Mouse (Mus musculus) monocyte, adult 59 days (primary cell): ENCODE measurements around the gene Cryab. TPM values are rescaled to one million over a fixed set of nuclear protein-coding genes. Genes with fewer than 3 reads are reported as not detected.

Source experiments
- total RNA-seq, 2 experiments: library from RNA; stranded (reverse); gene quantifications; one replicate each; pipeline ENCODE4 v1.2.4; 2023

Gene Cryab
- total RNA-seq: 1 to 10 TPM; 2.0 to 4.1 TPM

DNA sequence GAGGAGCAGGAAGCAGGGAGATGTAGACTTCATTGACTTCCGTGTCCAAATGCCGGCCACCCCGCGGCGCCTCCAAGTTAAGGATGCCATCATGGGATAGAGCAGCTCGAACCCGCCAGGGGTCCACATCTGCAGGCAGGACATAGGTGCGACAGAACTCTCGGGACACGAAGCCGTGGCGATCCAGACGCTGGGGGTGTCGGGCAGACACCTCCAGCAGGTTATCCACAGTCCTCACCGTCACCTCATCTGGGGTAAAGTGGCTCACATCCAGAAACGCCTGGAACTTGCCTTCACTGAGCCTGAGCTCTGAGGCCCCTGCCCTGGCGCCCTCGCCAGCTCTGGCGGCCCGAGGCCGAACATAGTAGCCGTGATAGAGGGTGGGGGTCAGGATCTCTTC lies at the start of gene Cryab:
Cryab (plus strand) TSS at position 3 of the 400 bp plus-strand sequence.

DNA sequence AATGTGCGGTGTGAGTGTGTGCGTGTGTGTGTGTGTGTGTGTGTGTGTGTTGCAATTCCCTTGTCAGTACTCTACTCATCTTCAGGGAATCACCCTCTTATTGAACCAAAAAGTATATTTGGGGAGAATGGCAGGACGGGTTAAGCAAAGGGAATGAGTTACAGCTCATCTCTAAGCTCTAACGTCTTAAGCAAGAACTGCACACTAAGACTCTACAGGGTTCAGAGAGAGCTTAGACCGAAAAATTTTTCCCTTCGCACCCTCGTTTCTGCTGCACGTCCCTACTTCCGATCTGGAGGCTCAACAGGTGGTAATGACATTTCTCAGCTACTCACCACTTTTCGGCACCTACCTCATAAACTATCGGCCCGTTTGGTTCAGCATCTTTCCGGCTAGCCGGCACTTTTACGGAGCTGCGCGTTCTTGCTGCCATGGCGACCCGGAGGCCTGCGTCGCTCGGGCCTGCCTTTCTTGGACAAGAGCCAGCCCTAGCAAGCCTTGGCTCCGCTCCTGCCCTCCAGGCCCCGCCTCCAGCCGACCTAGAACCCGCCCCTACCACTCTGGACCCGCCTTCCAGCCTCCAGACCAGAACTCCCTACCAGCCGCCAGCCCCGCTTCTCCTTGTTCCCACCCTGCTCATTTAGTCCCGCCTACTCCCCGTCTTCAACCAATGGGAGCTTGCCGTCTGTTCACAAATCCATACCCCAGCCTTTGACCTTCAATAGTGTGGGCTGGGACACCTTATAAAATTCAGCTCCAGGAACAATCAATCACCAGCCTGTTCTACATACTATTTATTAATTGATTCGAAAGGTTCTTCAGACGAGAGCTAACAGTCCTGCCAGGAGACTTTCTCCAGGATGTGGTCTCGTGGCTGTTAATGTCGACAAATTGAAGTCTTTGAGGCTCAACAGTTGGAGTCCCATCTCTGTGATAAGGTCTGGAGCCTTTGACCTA lies 11.9 kb upstream of the Cryab start, which contains the start of gene Dixdc1:
Dixdc1 (minus strand) TSS at position 604 of the 957 bp plus-strand sequence.

DNA sequence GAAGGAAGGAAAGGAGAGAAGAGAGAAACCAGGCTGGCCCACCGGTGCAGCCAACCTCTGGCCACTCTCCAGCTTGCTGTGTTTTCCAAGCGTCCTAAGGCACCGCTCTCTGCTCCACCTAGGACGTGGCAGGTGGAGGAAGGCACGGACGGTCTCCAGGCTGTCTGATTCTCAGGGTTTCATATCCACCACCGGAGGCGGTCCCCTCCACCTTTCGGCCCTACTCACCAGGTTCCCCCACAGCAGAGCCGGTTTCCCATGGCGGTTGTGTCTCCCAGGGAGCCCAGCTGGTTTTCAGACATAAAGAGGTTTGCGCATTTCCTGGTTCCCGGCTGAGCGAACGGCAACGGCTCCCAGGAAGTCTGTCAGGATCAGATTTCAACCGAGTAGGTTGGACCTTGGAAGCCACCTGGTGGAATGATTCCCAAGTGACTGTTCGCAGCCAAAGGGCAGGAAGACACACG lies 4.9 kb upstream of the Cryab start, which contains the start of gene 2310030G06Rik:
2310030G06Rik (minus strand) TSS at position 323 of the 464 bp plus-strand sequence.

DNA sequence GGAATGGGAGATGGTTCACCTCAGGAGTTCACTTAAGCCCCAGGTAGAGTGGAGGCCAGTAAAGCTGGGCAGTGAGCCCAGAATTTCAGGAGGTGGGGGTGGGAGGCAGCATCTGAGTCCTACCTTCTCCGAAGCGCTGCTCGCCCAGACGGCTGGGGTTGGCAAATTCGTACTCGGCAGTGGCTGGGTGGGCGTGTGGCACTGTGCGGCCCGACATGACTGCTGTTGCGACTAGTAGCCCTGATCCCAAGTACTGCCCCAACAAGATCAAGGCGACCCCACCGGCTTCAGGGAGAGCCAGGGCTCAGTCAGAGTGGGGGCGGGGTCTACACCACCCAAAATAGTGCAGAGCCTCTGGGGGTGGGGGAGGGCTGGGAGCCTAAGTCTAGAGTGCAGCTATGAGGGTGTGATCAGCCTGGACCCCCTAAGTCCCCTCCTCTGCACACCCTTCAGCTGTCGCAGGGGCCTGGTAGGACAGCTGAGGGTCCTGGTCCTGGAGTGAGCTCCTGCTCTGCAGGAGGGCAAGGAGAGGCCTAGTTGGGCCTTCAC lies 1.0 kb downstream of the Cryab start, which contains the start of gene Hspb2:
Hspb2 (minus strand) TSS at position 301 of the 549 bp plus-strand sequence.

DNA sequence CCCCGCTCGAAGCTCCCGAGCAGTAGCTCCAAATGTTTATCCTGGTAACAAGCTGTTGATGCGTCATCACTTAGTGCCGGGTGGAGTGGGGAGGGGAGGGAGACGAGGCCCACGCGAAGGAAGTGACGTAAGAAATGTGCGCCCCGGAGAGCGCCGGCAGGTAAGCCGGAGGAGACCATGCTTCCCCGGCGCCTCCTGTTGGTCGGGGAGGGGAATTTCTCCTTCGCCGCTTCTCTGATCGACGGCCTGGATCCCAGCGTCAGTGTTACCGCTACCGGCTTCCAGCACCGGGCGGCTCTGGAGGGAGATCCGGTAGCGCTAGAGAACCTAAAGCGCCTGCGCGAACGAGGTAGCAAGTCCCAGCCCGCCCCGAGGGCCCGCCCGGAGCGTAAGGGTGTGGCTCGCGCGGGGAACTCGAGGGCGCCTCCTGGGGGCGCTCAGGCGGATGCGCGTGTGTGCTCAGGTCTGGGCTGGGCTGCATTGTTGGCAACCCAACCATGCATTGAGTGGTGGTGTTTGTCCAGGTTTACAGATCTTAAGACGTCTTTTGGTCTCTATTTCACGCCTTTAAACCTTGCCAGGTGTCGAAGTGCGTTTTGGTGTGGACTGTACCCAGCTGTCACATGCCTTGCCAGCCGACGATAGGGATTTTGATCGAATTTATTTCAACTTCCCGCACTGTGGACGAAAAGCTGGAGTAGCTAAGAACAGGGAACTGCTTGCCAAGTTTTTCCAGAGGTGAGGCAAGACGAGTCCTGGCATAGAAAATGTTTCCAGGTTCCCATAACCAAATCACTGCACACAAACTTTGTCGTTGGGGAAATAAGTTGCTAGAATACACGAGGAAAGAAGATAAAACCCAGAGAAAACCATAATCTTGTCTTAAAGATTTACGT lies 17.2 kb downstream of the Cryab start, which contains the start of gene Fdxacb1:
Fdxacb1 (plus strand) TSS at position 130 of the 896 bp plus-strand sequence.

DNA sequence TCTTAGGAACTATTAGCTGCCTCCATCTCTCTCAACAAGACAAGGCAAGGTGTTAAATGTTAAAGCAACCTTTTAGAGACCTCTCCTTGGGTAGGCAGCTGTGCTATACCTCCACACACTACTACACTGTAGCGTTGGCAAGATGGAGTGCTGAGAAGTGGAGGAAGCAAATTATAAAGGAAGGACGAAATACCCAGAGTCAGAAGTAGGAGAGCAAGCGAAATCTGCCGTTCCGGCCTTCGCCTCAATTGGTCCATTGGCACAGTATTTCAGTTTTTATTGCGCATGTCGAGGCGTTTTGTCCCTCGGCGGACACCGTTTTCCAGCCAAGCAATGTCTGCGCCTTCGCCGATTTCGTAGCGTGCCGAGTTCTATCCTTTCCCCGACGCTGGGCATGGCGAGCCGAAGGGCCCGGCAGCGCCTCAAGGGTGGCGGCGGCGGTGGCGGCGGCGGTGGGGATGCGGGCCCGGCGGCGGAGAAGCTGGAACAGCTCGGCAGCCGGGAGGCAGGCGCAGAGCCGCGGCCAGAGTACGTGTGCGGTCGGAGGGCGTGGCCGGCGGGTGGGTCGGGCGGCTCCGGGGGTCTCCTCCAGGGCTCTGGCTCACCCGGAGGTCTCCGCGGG lies 24.0 kb downstream of the Cryab start, which contains the start of the genes Alg9 and 1110032A03Rik:
Alg9 (plus strand) TSS at position 29 of the 622 bp plus-strand sequence.
1110032A03Rik (minus strand) TSS at position 530 of the 622 bp plus-strand sequence.

Other genes with a start within 250 kb of the Cryab start
- 10 to 100 TPM; 46.4 to 59.4 TPM for gene Pts, start 222.6 kb upstream of the Cryab start, total RNA-seq
- gene Il18, start 196.5 kb upstream of the Cryab start, total RNA-seq: 10 to 100 TPM; 75.6 to 81.6 TPM
- 1 to 10 TPM; 7.6 to 8.3 TPM for gene Bco2, start 196.1 kb upstream of the Cryab start, total RNA-seq
- not detected for gene Tex12, start 190.0 kb upstream of the Cryab start, total RNA-seq
- 10 to 100 TPM; 70.1 to 82.1 TPM for gene Sdhd, start 147.5 kb upstream of the Cryab start, total RNA-seq
- gene Timm8b, start 147.4 kb upstream of the Cryab start, total RNA-seq: 10 to 100 TPM; 51.5 to 54.9 TPM
- under 1 TPM in 1 of 2 experiments, not detected in 1; 0.43 TPM for gene Pih1d2, start 134.0 kb upstream of the Cryab start, total RNA-seq
- 10 to 100 TPM; 19.4 to 23.7 TPM for gene Nkapd1, start 133.9 kb upstream of the Cryab start, total RNA-seq
- 10 to 100 TPM; 27.2 to 27.5 TPM for gene Dlat, start 91.5 kb upstream of the Cryab start, total RNA-seq
- gene Dixdc1, start 11.8 kb upstream of the Cryab start, total RNA-seq: not detected
- not detected for gene 2310030G06Rik, start 4.8 kb upstream of the Cryab start, total RNA-seq
- gene Hspb2, start 1.0 kb downstream of the Cryab start, total RNA-seq: not detected
- gene Fdxacb1, start 16.9 kb downstream of the Cryab start, total RNA-seq: 10 to 100 TPM in 1 of 2 experiments, 1 to 10 TPM in 1; 10.0 to 12.1 TPM
- gene Alg9, start 23.7 kb downstream of the Cryab start, total RNA-seq: 10 to 100 TPM; 13.0 to 18.8 TPM
- 10 to 100 TPM in 1 of 2 experiments, 1 to 10 TPM in 1; 9.5 to 15.7 TPM for gene 1110032A03Rik, start 24.2 kb downstream of the Cryab start, total RNA-seq
- 10 to 100 TPM; 27.8 to 30.5 TPM for gene Ppp2r1b, start 94.0 kb downstream of the Cryab start, total RNA-seq